33 mouse cellular contexts compared by ENCODE assay signal in genomic region chr13:38760261-38760660, GRCm38 (mm10).
"Had no signal": no experiment of that assay in that cellular context is flagged by ENCODE, and none has a peak within 500 bp of the region (broad histone marks: within the 10 kb centered on the region; RNA-seq: fewer than 3 reads in every experiment).

No protein-coding gene starts in this region.

- H3K9me3 ChIP-seq: heart, embryonic 13.5 days; heart, embryonic 15.5 days; hindbrain, embryonic 10.5 days; hindbrain, embryonic 12.5 days; hindbrain, embryonic 13.5 days; hindbrain, embryonic 15.5 days; intestine, embryonic 15.5 days; kidney, embryonic 15.5 days had no signal

- DNase-seq: heart, postnatal 10 days; heart, postnatal 14 days; heart, postnatal 36 days; heart, postnatal 4 days; kidney, adult 11 months; kidney, adult 18-20 months; kidney, adult 2 months; kidney, adult 8-10 months; kidney, adult 9 months; kidney, postnatal 10 days; kidney, postnatal 14 days; kidney, postnatal 25 days; kidney, postnatal 36 days; kidney, postnatal 4 days; layer of hippocampus, adult 9-11 months; layer of hippocampus, postnatal 36 days had no signal

- H3K4me3 ChIP-seq: heart, embryonic 13.5 days; heart, embryonic 15.5 days; hindbrain, embryonic 10.5 days; hindbrain, embryonic 12.5 days; hindbrain, embryonic 13.5 days; hindbrain, embryonic 15.5 days; intestine, embryonic 15.5 days; kidney, embryonic 15.5 days; layer of hippocampus, adult 2 months; left cerebral cortex, adult 2 months had no signal

- H3K4me1 ChIP-seq: heart, embryonic 13.5 days; heart, embryonic 15.5 days; hindbrain, embryonic 10.5 days; hindbrain, embryonic 12.5 days; hindbrain, embryonic 15.5 days; intestine, embryonic 15.5 days; kidney, embryonic 15.5 days had no signal

- H3K9ac ChIP-seq: heart, embryonic 13.5 days; heart, embryonic 15.5 days; hindbrain, embryonic 12.5 days; hindbrain, embryonic 13.5 days; hindbrain, embryonic 14.5 days; hindbrain, embryonic 15.5 days; intestine, embryonic 15.5 days; kidney, embryonic 15.5 days had no signal

- H3K4me2 ChIP-seq: heart, embryonic 13.5 days; heart, embryonic 15.5 days; hindbrain, embryonic 12.5 days; hindbrain, embryonic 13.5 days; hindbrain, embryonic 14.5 days; hindbrain, embryonic 15.5 days; intestine, embryonic 15.5 days; kidney, embryonic 15.5 days had no signal

- H3K27me3 ChIP-seq: heart, embryonic 13.5 days; heart, embryonic 15.5 days; hindbrain, embryonic 12.5 days; hindbrain, embryonic 13.5 days; hindbrain, embryonic 15.5 days; intestine, embryonic 15.5 days; kidney, embryonic 15.5 days had no signal

- H3K36me3 ChIP-seq: heart, embryonic 13.5 days; heart, embryonic 15.5 days; hindbrain, embryonic 10.5 days; hindbrain, embryonic 12.5 days; hindbrain, embryonic 13.5 days; hindbrain, embryonic 15.5 days; intestine, embryonic 15.5 days; kidney, embryonic 15.5 days had no signal

- ATAC-seq: hindbrain, embryonic 16.5 days; hindbrain, postnatal 0 days; inflammation-experienced regulatory T-cells, adult 6 months; intestine, embryonic 15.5 days; intestine, embryonic 16.5 days; intestine, postnatal 0 days had no signal

- H3K27ac ChIP-seq: heart, embryonic 13.5 days; heart, embryonic 15.5 days; hindbrain, embryonic 10.5 days; hindbrain, embryonic 12.5 days; hindbrain, embryonic 13.5 days; hindbrain, embryonic 14.5 days; hindbrain, embryonic 15.5 days; hindbrain, postnatal 0 days; intestine, embryonic 15.5 days; kidney, embryonic 15.5 days; kidney, postnatal 0 days; layer of hippocampus, adult 2 months; left cerebral cortex, adult 2 months had no signal
